Mouse (Mus musculus): ENCODE results near the gene BC055324. TPM values are rescaled to one million over a fixed set of nuclear protein-coding genes. Genes with fewer than 3 reads are reported as not detected.

Gene BC055324
- total RNA-seq, 1 experiment from 2014 or later = 26.8 TPM

- peak; percentile 81 for ATAC-seq (replicated peaks; ENCODE audit: low read depth, poor library complexity, severe bottlenecking)
Measured at GRCm38 (mm10) chr1:163964008-163964689, 30.4 kb downstream of the BC055324 start.

DNA sequence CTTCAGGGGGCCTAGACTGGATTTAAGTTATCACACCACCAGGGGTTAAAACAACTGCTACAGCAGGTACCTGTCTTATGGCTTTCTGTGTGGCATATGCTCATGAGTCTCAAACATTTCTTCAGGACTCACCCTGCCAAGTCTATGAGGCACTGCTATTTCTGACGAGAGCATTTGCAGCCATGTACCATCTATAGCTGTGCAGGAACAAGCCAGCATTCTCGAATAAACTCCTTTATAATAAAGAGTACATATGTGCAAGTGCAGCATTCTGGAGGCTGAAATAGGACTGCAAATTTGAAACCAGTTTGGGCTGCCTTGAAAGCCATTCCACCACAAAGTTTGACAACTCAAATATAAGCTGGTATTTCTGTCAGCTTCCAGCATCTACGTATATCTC lies 36.6 kb downstream of the BC055324 start:
- ATAC-seq (replicated peaks; ENCODE audit: low read depth, poor library complexity, severe bottlenecking) = no peak

DNA sequence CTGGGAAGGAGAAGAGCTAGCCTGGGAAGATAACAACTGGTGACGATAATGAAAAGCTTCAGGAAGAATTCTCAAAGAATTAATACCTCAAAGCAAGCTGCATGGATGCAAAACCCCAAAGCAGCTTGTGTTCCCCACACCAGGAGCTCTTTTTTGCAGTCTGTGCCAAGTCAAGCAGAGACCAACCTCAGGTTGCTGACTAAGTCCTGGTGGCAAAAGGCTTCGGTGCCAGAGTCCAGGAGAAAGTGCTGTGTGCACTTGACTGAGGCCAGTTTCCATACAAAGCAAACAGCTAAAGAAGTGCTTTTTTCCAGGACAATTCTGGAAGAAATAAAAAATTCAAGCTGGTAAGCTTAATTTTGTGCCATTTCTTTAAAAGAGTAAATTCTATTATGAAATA lies 41.2 kb downstream of the BC055324 start:
- ATAC-seq (replicated peaks; ENCODE audit: low read depth, poor library complexity, severe bottlenecking) = no peak

GRCm38 (mm10) chr1:163942056-163942455 lies 52.5 kb downstream of the BC055324 start:
- no peak for ATAC-seq (replicated peaks; ENCODE audit: low read depth, poor library complexity, severe bottlenecking)

DNA sequence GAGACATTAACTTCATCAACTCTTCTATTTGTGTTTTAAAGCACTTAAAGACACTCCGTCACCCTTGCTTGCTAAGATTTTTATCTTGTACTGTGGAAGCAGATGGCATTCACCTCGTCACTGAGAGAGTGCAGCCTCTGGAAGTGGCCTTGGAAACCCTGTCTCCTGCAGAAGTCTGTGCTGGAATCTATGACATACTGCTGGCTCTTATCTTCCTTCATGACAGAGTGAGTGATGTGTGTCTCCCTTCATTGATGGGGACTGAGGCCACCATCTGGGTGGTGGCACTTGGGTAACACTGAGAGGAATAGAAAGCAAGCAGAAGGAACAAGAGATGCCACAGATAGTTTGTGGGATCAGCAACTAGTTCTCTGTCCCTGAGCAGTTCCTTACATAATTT lies 60.0 kb downstream of the BC055324 start:
- no peak for ATAC-seq (replicated peaks; ENCODE audit: low read depth, poor library complexity, severe bottlenecking)

- ATAC-seq (replicated peaks; ENCODE audit: low read depth, poor library complexity, severe bottlenecking) = no peak
Measured at GRCm38 (mm10) chr1:163931801-163932200, 62.8 kb downstream of the BC055324 start.

GRCm38 (mm10) chr1:163930458-163930794 lies 64.2 kb downstream of the BC055324 start:
- peak; percentile 26 for ATAC-seq (replicated peaks; ENCODE audit: low read depth, poor library complexity, severe bottlenecking)

DNA sequence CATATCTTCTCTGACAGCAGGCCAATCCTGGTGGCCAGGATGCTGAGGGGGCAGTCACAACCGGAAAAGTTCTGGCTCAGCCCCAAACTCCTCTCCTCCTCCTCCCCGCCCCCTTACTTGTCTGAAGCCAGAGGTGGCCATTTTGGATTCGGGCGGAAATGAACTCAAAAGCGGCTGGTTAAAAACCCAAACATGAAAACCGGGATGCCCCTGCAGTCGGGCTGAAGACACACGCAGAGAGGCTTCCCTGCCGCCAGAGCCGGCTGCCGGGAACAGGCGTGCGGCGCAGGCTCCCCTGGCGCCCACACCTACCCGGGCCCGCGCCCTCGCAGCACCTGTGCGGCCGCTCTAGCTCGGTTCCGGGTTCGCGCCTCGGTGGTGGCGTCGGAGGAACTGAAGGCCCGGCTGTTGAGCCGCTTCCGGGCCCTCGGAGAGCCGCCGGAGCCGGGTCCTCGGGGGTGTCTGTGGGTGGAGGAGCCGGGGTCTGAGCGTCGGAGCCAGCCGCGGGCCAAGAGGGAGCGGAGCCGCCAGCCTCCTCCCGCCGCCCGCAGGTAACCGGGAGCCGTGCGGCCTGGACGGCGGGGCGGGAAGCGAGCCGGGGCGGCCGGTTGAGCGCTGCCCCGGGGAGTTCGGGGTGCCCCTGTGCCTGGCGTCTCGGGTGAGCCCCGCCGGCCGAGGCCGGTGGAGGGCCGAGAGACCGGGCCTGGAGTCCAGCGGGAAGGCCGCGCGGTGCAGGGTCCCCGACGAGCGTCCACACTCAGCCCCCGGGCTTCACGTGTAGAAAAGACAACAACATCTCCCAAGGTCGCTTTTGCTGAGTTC lies 64.7 kb downstream of the BC055324 start:
- ATAC-seq (replicated peaks; ENCODE audit: low read depth, poor library complexity, severe bottlenecking) = peak; percentile 83

DNA sequence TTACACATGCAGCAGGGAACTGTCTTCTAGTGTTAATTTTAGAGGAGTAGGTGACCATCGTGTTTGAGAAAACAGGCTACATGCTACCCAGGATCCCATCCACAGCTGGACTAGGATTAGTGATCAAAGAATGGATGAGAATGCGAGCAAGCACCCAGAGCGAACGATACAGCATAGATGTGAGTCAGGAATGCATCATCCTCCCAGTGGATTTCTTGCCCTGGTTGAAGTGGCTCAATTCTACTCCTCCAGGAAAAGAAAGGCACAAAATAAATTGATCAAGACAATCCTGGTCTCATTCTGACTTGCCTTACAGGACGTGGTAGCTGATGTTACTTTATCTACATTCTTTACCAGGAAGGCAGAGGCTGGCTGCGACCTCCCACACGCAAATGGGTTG lies 65.8 kb downstream of the BC055324 start, which contains the start of gene Scyl3:
Gene Scyl3, plus strand, starts transcription at position 255 of the 400 bp plus-strand sequence.
- no peak for ATAC-seq (replicated peaks; ENCODE audit: low read depth, poor library complexity, severe bottlenecking)

GRCm38 (mm10) chr1:163924093-163924492 lies 70.5 kb downstream of the BC055324 start:
- ATAC-seq (replicated peaks; ENCODE audit: low read depth, poor library complexity, severe bottlenecking) = no peak

DNA sequence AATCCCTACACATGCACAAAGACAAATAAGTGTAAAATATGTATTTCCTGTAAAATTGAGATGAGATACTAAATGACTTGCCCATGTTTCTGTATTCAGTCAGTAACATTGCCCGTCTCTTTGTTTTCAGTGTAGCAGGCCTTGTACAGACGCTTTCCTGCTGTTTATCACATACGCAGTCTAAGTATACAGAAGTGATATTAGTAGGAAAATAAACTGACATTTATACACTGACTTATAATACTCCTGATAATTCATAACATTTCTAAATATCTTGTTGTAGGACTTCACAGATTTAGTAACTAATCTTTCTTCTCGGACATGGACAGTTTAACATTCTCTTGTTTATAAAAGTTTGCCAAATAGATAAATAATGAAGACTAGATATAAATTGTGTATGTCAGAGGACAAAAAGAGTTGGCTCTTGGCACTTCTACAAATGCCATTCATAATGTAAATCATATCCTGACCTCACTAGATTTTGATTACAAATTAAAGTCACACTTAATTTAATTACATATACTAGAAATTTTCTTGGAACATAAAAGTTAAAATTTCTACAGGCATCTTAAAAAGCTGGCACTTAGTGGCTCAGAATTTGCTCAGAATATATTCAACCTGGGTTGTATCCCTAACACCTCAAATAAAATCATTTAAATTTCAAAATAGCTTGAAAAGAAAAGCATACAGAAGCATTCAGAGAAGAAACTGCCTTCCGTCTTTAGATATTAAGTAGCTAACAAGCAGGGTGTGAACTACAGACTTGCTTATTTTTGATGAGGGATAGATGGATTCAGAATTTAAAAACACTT lies 77.0 kb downstream of the BC055324 start:
- ATAC-seq (replicated peaks; ENCODE audit: low read depth, poor library complexity, severe bottlenecking) = no peak

DNA sequence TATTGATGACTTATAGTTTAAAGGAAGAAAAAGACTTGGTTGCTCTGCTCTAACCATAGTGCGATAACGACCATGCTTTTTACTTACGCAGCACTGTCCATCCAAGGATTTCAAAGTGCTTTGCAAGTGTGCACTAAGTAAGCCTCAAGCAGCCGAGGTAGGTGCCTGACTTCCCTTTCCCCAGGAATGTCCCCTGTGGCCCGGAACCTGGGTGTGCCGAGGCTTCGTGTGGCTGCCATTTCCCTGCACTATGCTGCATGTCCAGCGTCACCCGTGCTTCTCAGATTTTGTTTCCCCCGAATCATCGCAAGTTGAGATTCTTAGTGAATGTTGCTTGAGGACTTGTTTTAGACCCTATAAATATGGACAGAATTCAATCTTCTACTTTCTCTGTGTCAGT lies 82.6 kb downstream of the BC055324 start:
- no peak for ATAC-seq (replicated peaks; ENCODE audit: low read depth, poor library complexity, severe bottlenecking)

DNA sequence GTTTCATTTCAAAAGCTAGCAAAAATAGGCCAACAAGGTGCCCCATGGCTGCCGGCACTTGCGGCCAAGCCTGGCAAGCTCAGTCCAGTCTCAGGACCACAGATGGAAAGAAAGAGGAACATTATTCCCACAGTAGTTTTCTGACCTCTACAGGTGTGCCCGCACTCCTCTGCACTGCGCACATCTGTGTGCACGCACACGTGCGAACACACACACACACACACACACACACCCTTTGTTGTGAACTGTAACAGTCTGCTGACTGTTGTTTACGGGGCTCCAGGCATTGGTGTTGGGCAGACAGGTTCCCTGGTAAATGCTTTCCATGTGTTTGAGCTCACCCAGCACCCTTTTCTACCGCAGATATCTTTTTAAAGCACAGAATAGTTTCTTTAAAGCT lies 83.8 kb downstream of the BC055324 start:
- ATAC-seq (replicated peaks; ENCODE audit: low read depth, poor library complexity, severe bottlenecking) = no peak

DNA sequence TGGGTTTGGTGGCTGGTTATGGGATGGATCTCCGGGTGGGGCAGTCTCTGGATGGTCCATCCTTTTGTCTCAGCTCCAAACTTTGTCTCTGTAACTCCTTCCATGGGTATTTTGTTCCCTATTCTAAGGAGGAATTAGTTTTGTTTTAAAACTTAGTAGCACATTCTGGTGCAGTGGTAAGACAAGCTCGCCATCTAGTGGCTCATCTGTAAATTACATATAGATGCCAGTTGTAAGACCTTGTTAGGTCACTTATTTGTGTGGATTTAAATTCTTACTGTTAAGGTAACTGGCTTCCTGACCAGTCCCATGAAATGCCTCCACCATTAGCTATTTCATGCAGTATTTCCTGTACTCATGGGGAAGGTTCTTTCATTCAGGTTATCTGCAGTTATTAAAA lies 84.3 kb downstream of the BC055324 start:
- ATAC-seq (replicated peaks; ENCODE audit: low read depth, poor library complexity, severe bottlenecking) = peak; percentile 95

DNA sequence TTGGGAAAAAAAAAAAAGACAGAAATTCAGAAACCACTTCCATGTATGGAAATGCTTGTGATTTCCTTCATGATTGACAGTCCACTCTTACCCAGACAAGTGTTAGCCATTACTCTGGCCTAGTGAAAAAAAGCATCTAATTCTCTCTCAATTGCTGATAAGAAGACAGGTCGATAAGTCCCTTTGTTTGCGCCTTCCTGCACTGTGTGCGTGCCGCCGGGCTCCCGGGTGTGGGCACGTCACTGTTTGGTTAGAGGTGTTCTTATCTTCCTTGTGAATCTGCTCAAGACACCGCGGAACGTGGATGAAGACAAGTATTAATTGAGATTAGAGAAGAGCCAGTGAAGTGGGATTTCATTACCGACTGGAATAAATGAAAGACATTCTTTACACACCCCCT lies 86.2 kb downstream of the BC055324 start:
- no peak for ATAC-seq (replicated peaks; ENCODE audit: low read depth, poor library complexity, severe bottlenecking)

DNA sequence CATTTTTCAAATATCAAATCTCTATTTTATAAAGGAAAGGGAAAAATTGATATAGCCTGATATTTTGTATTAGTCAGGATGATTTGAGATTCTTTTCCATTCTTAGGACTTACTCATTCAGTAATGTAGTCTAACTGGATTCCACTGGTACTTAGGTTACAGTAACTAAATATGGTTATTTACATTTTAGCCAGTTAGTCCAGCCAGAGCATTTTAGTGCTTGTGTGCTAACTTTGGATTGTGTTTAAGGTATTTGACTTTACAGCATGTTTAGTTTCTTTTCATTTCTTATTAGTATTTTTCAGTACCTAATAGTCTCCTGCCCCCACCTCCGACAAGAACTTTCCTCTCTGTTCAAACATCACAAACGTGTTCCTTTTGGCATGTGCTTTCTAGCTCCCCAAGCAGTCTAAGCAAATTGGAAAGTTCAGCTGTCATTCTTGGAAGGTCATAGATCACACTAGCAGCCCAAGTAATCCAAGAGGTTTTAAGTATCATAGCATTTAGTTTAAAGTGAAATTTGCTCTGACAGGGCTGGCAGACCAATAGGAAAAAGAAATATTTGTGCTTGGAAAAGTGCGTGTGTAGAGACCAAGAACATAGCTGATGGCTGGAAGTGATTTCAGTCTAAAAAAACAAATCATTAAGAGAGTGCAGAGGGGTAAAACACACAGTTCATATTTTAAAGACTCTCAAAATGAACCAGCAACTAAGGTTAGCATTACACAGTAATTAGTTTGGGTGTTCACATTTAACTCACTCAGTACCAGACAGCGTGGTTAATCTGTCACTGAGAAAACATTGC lies 87.4 kb downstream of the BC055324 start:
- no peak for ATAC-seq (replicated peaks; ENCODE audit: low read depth, poor library complexity, severe bottlenecking)

- ATAC-seq (replicated peaks; ENCODE audit: low read depth, poor library complexity, severe bottlenecking) = no peak
Measured at GRCm38 (mm10) chr1:163903411-163903810, 91.2 kb downstream of the BC055324 start.

GRCm38 (mm10) chr1:163900168-163900567 lies 94.4 kb downstream of the BC055324 start:
- peak; percentile 71 for ATAC-seq (replicated peaks; ENCODE audit: low read depth, poor library complexity, severe bottlenecking)

DNA sequence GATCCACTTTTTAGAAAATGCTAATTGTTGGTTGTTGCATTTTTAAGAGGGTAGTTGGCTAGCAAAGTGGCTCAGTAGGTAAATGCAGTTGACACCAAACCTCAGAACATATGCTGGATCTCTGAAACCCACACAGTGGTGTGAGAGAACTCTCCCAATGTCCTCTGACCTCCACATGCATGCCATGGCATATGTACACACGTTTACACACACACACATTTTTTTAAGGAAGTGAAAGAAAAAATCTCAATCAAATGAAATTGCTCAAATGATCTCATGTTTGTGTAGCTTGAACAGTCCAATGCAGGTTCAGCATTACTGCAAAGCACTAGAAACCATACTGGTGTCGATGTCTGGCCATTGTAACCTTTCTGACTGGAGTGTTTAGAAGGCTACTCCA lies 95.0 kb downstream of the BC055324 start:
- peak; percentile 58 for ATAC-seq (replicated peaks; ENCODE audit: low read depth, poor library complexity, severe bottlenecking)

- ATAC-seq (replicated peaks; ENCODE audit: low read depth, poor library complexity, severe bottlenecking) = peak; percentile 41; the same call in 1 of the 2 replicates
Measured at GRCm38 (mm10) chr1:163898291-163898764, 96.3 kb downstream of the BC055324 start.

All from common myeloid progenitor, adult 5-6 weeks (primary cell).